Mouse (Mus musculus) G1E (cell line): ENCODE data around the gene Axin2.

ENCODE experiments used
- CTCF ChIP-seq: IDR thresholded peaks from 2 replicates; pipeline ENCODE4 v1.5.1; 2012; ENCODE audit warnings: low read depth, low read length, inconsistent platforms, mixed read lengths
- GATA1 ChIP-seq: IDR thresholded peaks from 2 replicates; pipeline ENCODE4 v1.6.1; 2012; ENCODE audit warnings: borderline replicate concordance, low read length, inconsistent platforms, mixed read lengths
- GATA2 ChIP-seq: IDR thresholded peaks from 2 replicates; pipeline ENCODE4 v1.6.1; 2012; ENCODE audit warnings: low read depth, low read length, inconsistent platforms, borderline replicate concordance
- POLR2AphosphoS5 ChIP-seq: IDR thresholded peaks from 2 replicates; pipeline ENCODE4 v1.6.1; 2012; ENCODE audit warnings: low read depth, low read length, inconsistent platforms; ENCODE audit not compliant: insufficient replicate concordance
- TAL1 ChIP-seq: conservative IDR thresholded peaks from 2 replicates; pipeline ENCODE4 v1.6.1; 2012; ENCODE audit warnings: low read depth, low read length, inconsistent platforms, mixed read lengths

GRCm38 (mm10) chr11:108912174-108912573 is 8.0 kb upstream of the Axin2 start:
- no peak for TF ChIP-seq CTCF
- no peak for TF ChIP-seq GATA1
- no peak for TF ChIP-seq TAL1
- TF ChIP-seq POLR2AphosphoS5 = no peak
- no peak for TF ChIP-seq GATA2
